Mouse (Mus musculus): ENCODE data around the gene Rps11.
A peak's percentile ranks its signal among the peaks of the same experiment; 100 is the strongest.
"Not testable (repeated sequence)": the region's sequence is repeated elsewhere in the genome, so short reads cannot be mapped to it uniquely, and the experiment has no call there.

Gene Rps11

GRCm38 (mm10) chr7:45131850-45132249 lies 7.6 kb upstream of the Rps11 start:
- no peak for DNase-seq

- DNase-seq = no peak
Observed at GRCm38 (mm10) chr7:45129776-45130512, 5.7 kb upstream of the Rps11 start.

GRCm38 (mm10) chr7:45129318-45129717 lies 5.1 kb upstream of the Rps11 start:
- no peak for DNase-seq

GRCm38 (mm10) chr7:45128624-45129246 lies 4.5 kb upstream of the Rps11 start, which contains the start of gene Rpl13a:
TSS of gene Rpl13a (minus strand) at chr7:45128761.
- DNase-seq = peak; percentile 99

GRCm38 (mm10) chr7:45127700-45128224 lies 3.5 kb upstream of the Rps11 start:
- DNase-seq = no peak

- no peak for DNase-seq
Observed at GRCm38 (mm10) chr7:45126844-45127699, 2.8 kb upstream of the Rps11 start.

GRCm38 (mm10) chr7:45126147-45126843 lies 2.1 kb upstream of the Rps11 start:
- no peak for DNase-seq

GRCm38 (mm10) chr7:45125649-45126048 lies 1.4 kb upstream of the Rps11 start:
- DNase-seq = not testable (repeated sequence)

- no peak for DNase-seq
Observed at GRCm38 (mm10) chr7:45125144-45125600, 933 bp upstream of the Rps11 start.

- DNase-seq = no peak
Observed at GRCm38 (mm10) chr7:45123186-45123570, 1.1 kb downstream of the Rps11 start.

GRCm38 (mm10) chr7:45122561-45123185 lies 1.6 kb downstream of the Rps11 start:
- no peak for DNase-seq

GRCm38 (mm10) chr7:45121966-45122365 lies 2.3 kb downstream of the Rps11 start:
- no peak for DNase-seq

GRCm38 (mm10) chr7:45121404-45121803 lies 2.8 kb downstream of the Rps11 start:
- DNase-seq = no peak

- peak; percentile 4 for DNase-seq
Observed at GRCm38 (mm10) chr7:45119780-45120709, 4.2 kb downstream of the Rps11 start.

- DNase-seq = no peak
Observed at GRCm38 (mm10) chr7:45118336-45118735, 5.9 kb downstream of the Rps11 start.

GRCm38 (mm10) chr7:45117566-45117965 lies 6.7 kb downstream of the Rps11 start:
- peak; percentile 39 for DNase-seq

- no peak for DNase-seq
Observed at GRCm38 (mm10) chr7:45113476-45113875, 10.8 kb downstream of the Rps11 start.

- no peak for DNase-seq
Observed at GRCm38 (mm10) chr7:45112529-45112928, 11.7 kb downstream of the Rps11 start.

GRCm38 (mm10) chr7:45111940-45112339 lies 12.3 kb downstream of the Rps11 start:
- no peak for DNase-seq

GRCm38 (mm10) chr7:45110089-45110488 lies 14.2 kb downstream of the Rps11 start:
- DNase-seq = not testable (repeated sequence)
